Mouse (Mus musculus): Measurements from ENCODE around the gene Nr2f2. TPM values are rescaled to one million over a fixed set of nuclear protein-coding genes. Genes with fewer than 3 reads are reported as not detected.

Nr2f2 gene
- 45.8 and 52.9 TPM in 2 replicates for polyA plus RNA-seq (2015; fragmentation: Nextera tagmentation; extraction: Ambion mirVana)

DNA sequence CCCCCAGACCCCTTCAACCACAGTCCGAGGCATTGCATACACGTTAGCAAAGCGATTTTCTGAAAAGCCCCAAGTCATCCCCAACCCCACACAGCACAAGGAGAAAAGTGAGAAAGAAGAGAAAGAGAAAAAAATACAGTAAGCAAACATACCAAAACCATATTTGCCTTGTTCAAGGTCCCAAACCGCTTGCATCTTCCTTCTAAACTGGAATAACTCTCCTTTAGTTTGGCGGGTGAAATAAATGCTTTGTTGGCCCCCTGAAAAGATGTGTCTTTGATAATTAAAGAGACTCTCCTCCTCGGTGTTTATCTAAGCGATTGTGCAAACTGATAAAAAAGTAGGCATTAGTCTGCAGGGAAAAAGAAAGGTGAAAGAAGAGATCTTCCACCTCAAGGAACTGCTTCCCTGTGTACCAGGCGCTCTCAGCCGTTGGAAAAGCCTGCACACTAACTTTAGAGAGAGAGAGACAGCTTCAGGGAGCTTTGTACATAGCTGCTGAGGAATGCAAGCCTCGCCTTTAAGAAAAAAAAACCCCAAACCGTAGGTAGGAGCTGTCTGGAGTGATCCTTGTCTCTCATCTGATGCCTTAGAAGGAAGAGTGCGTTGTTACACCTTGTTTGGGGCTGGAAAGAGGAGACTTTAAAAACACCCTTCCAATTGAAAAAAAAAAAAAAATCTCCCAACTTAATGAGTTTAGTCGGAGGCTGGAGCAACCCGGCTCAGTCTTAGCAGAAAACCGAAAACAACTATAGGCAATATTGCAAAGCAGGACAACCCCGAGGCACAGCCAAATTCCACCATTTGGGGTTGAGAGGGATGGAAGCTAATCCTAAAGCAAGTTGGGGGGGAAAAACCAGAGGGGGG lies at the start of gene Nr2f2:
TSS of gene Nr2f2 (minus strand) at position 795 of the 867 bp plus-strand sequence.

All from urinary bladder, postnatal 0 days (tissue).